Mouse (Mus musculus) testis, postnatal 10 days (tissue): ENCODE data around the gene Rnf151.
"Not testable (repeated sequence)": the region's sequence is repeated elsewhere in the genome, so short reads cannot be mapped to it uniquely, and the experiment has no call there.

Experiments used
- DNase-seq: peaks from one replicate; pipeline ENCODE4 v3.0.0; 2021; ENCODE audit warnings: low spot score

Rnf151 gene

DNA sequence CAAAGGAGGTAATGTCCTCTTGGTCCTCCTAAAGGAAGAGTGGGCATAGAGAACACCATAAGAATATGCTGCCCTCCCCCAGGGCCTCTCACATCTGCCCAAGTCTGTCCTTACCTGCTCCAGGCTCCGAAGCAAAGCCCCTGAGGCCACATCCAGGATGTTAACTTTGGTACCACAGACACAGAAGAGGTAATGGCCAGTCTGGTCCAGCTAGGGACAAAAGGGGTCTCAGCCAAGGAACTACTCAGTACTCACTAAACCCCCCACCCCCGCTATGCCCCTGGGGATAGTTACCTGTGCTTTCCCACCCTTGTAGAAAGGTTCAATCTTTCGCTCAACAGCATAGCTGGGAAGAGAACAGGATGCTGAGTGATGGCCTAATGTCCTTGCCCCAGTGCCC lies 12.0 kb downstream of the Rnf151 start:
- peak; percentile 43 for DNase-seq

DNA sequence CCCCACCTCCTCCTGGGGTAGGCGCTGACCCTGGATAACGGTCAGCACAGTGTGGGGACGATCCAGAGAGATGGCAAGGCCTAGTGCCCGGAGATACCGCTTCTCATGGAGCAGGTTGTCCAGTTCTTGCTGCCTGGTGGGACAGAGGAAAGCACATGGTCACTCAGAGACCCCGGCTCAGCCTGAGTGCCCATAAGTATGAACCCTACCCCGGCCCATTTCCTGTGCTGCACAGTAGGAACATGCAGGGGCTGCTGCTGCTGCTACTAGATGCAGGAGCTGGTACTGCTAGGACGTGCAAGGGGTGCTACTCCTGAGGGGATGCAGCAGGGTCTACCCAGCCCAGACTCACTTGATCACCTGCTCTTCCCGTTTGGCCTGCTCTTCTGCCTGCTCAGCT lies 16.6 kb downstream of the Rnf151 start:
- peak; percentile 32 for DNase-seq

DNA sequence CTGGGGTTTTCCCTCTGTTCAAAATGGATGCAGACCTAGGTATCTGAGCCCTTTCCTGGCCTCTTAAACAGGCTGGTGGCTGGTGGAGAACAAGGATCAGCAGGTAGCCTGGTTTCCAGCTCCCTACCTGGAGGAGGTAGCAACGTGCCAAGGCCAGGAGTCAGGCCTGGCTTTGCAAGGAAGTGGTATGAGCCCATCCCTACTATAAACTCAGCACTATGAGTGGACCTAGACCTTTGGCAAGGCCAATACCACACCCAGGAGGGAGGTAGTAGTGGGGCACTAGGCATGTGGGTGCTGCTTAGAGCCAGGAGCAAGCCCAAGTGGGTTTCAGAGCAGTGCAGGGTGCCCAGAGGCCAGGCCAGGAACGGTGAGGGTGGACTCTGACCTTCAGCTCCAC lies 18.4 kb downstream of the Rnf151 start:
- no peak for DNase-seq

DNA sequence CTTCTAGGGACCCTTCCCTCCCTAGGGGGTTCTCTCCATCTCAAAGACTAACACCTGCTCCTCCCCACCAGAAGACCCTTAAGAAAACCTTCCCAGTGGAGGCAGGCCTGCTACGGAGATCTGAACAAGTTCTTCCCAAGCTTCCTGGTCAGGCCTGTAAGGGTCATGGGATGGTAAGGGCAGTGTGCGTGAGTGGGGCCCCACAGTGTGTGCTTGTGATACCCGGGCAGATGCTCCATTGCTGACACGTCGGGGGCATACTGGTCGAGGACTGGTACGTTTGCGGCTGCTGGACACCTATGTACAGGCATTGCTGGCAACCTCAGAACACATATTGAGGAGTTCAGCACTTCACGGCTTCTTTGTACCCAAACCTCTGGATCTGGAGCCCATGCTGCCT lies 19.1 kb downstream of the Rnf151 start:
- peak; percentile 37 for DNase-seq

DNA sequence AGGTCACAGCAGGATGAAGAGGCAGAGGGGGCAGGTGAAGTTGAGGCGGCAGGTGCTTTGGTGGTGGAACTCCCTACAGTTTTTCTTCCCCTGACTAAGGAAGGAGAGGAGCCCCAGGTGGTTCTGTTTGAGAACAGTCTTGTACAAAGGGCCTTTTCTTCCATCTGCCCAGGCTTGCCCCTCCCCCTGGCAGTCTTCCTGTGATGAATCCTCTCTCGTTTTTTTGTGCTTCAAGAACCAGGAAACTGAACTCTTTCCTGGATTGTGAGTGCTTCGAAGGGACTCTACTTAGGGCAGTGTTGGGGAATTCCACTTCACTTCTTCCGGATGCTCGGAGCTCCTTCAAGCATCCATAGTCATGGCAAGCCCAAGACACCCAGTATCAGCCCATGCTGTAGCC lies 19.9 kb downstream of the Rnf151 start:
- DNase-seq = peak; percentile 59

DNA sequence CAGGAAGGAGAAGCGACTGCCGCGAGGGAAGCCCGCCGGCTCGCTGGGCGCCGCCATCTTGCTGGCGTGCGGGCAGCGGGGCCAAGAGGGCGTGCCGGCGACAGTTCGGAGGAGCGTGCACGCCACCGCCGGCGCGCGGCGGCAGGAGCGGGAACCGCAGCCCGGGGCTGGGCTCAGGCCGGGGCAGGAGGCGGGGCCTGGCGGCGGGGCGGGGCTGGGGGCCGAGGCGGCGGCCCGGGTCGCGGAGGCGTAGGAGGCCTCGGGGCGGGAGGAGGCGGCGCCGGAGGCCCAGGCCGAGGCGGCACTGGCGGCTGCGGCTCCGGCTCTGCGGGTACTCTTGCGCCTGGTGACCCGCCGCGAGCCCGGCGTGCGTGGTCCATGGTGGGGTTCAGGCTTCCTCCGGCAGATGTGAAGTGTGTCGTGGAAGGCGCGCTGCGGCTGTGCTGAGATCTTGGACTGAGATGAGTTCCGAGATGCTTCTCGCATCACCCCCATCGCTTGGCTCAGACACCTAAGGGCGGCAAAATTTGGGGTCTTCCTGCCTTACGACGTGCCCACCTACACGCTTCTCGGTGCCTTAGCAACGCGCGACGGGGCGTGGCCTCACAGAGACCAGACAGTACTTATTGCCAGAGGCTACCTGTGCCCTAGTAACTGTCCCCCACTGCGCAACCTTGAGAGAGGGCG lies 21.7 kb downstream of the Rnf151 start, which contains the start of the genes Gfer and Noxo1:
Gfer (minus strand) TSS at position 146 of the 687 bp plus-strand sequence.
Noxo1 (plus strand) TSS at position 224 of the 687 bp plus-strand sequence.
- peak; percentile 95 for DNase-seq

DNA sequence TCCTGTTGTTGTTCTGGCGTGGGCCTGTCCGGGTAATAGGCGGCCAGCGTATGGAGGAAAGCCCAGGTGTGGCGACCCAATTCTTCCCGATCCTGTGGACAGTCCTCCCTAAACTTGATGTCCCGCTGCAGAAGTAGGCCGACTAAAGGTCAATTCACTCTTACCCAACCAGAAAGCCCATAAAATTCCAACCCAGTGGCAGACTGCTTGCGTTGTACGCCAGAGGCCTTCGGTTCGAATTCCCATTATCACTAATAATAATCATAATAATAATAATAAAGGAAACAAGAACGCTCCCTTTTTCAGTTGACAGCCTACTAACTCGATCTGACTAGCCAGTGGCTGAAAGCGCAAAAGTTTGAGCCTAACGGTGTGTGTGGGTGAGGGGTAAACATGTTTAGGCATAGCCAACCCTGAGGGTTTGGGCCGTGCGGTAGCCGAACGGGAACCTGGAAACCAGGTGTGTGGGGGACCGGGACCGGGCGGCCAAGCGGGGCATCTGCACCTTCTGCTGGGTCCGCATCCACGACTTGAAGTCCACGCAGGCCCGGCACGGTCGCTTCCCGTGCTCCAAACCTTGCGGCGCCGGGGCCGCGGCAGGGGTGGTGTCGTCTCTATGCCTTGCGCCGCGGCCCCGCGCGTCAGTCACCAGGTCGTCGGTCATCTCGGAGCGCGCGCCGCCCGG lies 22.4 kb downstream of the Rnf151 start:
- DNase-seq = no peak

DNA sequence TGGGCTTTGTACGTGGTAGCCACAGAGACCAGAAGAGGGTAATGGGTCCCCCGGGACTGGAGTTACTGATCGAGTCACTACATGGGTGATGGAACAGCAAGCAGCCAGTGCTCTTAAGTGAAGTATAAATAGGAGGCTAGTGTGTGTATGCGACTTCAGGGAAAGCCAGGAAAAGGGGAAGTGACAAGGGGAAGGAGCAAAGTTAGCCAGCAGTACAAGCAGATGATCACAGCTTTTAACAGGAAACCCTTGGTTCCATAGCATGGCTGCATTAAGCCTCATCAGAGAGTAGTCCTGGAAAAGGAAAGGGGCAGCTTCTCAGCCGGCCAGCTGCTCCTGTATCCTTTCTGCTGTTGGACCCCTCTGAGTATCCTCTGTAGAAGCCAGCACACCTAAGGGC lies 25.5 kb downstream of the Rnf151 start:
- DNase-seq = no peak

DNA sequence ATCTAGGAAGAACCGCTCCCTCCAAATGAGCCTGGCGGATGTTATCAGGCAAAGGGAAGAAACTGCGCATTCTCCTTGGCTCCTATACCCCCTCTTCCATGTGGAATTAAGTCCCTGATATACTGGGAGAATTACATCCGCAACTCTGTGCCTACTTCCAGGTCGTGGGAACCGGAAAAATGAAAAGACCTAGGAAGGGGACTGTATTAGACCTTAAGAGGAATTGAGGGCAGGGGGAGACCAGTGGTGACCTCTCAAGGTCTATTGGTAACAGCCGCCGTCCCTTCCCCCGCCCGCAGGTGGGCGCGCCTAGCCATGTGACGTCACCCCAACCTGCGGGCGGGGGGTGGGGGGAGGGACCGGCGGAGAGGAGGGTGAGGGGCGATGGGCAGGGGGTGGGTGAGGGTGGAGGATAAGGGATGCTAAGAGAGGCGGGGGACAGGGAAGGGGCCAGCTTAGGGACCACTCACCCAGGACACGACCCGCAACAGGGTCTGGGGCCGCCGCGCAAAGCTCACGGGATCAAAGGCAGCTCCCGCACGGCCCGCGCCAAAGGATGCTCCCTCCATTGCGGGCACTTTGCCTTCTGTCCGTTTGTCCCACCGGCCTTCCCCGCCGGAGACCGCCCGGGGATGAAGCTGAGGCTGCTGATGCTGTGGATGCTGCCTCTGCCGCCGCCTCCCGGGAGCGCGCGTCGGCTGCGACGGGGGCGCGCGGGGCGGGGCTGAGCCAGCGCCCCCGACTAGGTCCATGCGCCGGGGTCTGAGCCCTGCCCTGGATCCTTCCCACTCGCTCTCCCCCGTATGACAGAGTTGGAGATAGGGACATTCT lies 28.4 kb downstream of the Rnf151 start, which contains the start of gene Syngr3:
Syngr3 (minus strand) TSS at position 705 of the 831 bp plus-strand sequence.
- no peak for DNase-seq

DNA sequence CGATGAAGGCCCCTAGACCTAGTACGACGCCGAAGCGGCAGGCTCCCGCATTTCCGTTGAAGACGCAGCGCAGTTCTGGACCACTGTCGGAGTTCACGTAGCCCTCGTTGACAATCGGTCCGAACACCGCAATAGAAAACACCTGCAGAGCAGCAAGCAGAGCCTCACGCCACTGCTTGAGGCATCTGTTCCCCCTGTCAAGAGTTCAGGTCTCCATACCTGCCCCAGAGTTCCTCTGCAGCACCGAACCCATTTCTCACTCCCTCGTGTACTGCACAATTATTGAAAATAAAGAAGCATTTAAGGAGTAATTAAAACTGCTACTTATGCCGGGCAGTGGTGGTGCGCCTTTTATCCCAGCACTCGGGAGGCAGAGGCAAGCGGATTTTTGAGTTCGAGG lies 30.3 kb downstream of the Rnf151 start:
- DNase-seq = no peak

DNA sequence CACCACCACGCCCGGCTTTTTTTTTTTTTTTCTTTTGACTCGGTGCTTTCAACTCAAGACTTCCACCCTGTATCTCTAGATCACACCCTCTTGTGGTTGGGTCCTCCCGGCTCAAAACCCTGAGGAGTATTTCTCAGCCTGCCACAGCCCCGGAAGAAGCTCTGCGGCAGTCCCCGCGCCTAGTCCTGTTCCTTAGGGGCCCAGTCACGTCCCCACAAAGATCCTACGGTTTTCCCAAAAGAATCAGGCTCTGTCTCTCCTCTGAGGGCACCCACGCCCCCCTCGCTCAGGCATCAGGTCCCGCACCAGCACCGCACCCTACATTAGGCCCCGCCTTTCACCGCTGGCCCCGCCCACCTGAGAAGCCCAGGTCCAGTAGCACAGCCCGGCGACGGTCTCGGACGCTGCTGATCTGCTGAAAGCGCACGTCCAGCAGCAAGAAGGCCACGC lies 30.7 kb downstream of the Rnf151 start:
- peak; percentile 82 for DNase-seq

DNA sequence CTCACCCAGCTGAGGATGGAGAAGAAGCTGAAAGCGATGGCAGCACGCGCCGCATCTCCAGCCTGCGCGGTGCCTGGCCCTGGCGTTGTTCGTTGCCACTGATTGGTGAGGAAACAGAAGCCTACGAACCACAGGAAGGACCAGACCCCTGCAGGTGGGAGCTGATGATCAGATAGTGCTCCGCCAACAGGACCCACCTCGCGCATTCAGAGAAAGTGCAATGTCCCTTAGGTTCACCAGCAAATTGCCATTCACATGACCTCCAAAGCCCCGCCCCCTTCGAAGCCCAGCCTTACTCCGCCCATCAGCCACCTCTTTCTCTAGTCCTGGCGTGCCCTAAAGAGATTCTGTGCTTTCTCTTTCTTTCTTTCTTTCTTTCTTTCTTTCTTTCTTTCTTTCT lies 31.3 kb downstream of the Rnf151 start:
- peak; percentile 77 for DNase-seq

DNA sequence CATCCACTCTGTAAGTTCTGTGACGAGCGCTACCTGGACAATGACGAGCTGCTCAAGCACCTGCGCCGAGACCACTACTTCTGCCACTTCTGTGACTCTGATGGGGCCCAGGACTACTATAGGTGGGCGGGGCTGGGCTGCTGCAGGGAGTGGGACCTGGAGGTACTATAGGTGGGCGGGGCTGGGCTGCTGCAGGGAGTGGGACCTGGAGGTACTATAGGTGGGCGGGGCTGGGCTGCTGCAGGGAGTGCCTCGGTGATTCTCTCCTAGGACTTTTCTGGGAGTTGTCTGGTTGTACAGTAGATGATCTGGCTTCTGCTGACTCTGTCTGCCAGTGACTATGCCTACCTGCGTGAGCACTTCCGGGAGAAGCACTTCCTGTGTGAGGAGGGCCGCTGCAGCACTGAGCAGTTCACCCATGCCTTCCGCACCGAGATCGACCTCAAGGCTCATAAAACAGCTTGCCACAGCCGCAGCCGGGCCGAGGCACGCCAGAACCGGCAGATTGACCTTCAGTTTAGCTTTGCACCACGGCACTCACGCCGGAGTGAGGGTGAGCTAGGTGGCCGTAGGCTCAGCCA lies 40.3 kb downstream of the Rnf151 start:
- no peak for DNase-seq

DNA sequence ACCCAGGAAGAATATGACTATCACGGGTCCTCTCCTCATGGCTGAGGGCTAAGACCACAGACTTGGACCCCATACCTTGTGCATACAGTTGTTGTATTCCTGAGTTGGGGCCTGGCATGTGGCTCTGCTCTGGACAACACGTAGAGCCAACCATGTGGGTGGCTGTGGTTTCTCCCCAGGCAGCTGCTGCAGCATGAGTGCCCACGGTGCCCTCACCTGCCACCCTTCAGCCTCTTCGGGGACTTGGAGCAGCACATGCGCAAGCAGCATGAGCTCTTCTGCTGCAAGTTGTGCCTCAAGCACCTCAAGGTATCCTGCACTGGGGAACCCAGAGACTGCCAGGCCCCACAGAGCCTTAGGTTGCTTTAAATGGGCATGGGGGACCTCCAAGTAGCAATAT lies 41.0 kb downstream of the Rnf151 start:
- no peak for DNase-seq

DNA sequence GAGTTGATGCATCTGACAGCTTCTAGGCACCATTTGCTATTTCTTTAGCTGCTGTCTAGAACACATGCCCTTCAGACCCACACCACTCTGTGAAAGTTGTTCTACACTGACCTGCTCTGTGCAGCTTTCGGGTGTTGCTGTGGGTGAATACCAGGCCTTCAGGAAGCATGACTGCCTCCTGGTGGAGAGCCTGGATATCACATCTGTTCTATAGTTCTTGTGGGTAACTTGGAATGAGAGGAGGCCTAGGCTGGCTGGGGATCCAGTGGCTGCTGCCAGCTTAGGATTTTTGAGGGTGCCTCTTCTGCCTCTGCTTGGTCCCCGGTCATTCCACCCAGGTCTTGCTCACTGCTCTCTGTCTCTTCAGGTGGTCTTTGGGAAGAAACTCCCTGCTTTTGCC lies 41.7 kb downstream of the Rnf151 start:
- peak; percentile 84 for DNase-seq

DNA sequence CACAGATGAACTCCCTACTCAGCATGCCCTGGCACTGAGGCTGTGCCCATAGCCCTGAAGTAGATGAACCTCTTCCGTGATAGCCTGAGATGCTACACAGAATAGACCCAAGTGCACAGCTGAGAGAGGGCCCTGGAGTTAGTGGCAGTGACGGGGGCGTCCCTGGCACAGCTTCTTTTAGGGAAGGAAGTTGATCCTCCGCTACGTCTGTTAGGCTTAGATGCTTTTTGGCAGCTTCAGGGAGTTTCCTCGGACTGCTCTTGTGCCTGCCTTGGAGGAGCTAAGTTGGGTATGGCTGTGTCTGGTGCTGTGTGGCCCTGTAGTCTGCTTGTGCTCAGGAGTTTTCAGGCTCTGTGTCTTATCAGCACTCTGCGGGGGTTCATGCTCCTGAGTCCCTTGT lies 43.6 kb downstream of the Rnf151 start:
- no peak for DNase-seq

DNA sequence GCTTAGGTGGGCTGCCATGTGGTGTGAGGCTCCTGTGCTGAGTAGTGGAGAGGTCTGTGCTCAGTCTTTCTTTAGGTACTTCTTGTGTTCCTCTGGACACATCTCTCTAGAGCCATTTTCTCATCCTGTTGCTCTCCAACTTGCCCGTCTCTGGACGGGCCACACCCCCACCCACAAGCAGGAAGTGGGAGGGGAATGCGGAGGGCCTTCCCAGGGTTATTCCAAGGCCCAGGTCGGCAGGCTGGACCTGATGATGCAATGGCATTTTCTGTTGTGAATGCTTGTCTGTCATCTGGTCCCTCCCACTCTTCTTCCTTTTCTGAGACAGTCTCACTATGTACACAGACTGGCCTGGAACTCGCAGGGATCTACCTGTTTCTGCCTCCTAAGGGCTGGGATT lies 45.7 kb downstream of the Rnf151 start:
- no peak for DNase-seq

DNA sequence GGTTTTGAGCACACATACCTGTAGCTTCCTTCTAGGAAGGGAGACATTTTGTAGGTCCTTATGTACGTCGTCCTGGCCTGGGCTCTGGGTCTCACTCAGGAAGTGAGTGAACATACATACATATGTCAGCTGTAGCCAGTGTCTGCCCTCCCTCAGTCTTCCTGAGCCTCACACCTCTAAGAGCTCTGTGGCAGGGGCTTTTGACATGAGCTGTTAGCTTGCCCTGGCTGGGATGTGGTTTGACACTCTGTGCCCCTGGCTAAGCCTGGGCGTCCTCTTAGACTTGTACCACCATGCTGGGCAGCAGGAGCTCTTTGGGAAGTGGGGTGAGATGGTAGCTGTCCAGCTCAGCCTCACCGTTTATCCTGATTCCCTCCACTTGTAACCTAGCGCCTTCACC lies 46.5 kb downstream of the Rnf151 start:
- DNase-seq = no peak

DNA sequence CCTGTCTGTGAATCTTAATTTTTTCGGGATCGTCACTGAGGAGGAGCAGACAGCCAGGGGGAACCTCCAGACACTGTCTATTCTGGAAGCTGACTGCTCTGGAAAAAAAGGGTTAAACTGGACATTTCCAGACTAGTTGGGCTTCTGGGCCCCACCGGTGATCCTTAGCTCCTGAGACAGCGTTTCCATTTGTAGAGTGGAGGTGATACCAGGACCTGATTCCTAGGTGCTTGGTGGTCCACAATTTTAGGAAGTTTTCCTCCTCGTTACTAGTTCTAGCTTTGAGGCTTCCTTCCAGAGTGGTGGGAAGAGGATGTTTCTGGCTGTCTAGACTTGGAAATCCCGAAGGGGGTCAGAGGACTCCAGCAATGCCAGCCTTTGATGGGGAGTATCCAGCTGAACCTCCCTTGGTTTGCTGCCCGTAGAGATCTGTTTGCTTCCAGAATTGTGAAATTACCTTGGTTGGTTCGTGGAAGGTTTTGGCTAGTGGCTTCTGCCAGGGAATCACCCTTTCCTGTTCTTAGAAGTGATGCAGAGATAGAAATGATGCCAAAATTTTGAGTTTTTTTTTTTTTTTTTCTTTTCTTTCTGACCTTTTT lies 47.5 kb downstream of the Rnf151 start:
- no peak for DNase-seq

DNA sequence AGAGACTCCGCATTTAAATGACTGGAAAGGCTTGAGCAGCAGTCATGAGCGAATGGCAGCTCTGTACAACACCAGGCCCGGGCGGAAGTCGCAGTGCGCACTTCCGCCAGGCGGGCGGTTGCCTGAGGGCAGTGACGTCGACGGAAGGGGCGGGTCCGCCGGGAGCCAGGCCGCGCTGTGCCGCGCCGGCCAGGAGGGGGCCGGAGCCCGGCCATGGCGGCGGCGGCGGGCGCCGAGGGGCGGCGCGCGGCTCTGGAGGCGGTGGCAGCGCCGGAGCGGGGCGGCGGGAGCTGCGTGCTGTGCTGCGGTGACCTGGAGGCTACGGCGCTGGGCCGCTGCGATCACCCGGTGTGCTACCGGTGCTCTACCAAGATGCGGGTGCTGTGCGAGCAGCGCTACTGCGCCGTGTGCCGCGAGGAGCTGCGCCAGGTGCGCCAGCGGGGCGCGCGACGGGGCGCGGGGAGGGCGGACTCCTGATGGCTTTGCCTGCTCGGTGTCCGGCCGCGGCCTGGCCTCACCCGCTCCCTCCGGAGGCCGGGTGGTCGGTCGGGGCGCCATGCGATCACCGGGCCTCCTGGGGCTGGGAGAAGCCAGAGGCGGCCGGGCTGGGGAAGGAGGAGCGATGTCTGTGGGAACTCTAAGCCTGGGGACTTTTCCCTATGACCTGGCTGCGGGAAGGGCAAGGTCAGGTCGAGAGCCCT lies 48.2 kb downstream of the Rnf151 start, which contains the start of gene Zfp598:
Zfp598 (plus strand) TSS at position 143 of the 701 bp plus-strand sequence.
- peak; percentile 97 for DNase-seq

DNA sequence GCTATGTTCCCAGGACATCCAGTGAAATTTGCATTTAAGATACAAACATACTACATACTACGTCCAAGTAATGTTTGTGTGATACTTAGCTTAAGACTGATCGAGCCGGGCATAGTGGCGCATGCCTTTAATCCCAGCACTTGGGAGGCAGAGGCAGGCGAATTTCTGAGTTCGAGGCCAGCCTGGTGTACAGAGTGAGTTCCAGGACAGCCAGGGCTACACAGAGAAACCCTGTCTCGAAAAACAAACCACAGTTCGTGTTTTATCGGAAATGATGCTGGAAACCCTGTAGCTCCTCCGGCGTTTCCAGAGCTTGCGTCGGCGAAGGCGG lies 48.7 kb downstream of the Rnf151 start:
- DNase-seq = not testable (repeated sequence)
